Mouse (Mus musculus) kidney, postnatal 0 days (tissue): Measurements from ENCODE around the gene Eif4g2. TPM values are rescaled to one million over a fixed set of nuclear protein-coding genes. Genes with fewer than 3 reads are reported as not detected.

Source experiments
- ATAC-seq: fragments of 200-750 bp; cut with Nextera tagmentation; replicated peaks from 2 replicates; pipeline ENCODE4 v1.8.0; 2017; ENCODE audit warnings: low read depth, moderate number of reproducible peaks, moderate TSS enrichment, moderate library complexity; ENCODE audit not compliant: low FRiP score
- DNase-seq: peaks from one replicate; pipeline ENCODE4 v3.0.0-alpha.2; 2016; ENCODE audit warnings: low spot score
- H3K27ac ChIP-seq: fragments of 300-500 bp; sonication (generic); 2 replicates; pipeline ENCODE4 v1.5.1; 2014; ENCODE audit warnings: mild to moderate bottlenecking
- H3K27me3 ChIP-seq: fragments of 300-500 bp; sonication (generic); 2 replicates; pipeline ENCODE4 v1.6.1; 2014; ENCODE audit warnings: low read length, mixed read lengths; ENCODE audit not compliant: insufficient read depth
- H3K36me3 ChIP-seq: fragments of 300-500 bp; sonication (generic); 2 replicates; pipeline ENCODE4 v1.6.1; 2014; ENCODE audit warnings: low read length, mixed read lengths; ENCODE audit not compliant: insufficient read depth
- H3K4me1 ChIP-seq: fragments of 300-500 bp; sonication (generic); replicated peaks from 2 replicates; pipeline ENCODE4 v1.6.1; 2014; ENCODE audit warnings: antibody characterized with exemption, low read length, mixed read lengths; ENCODE audit not compliant: insufficient read depth
- H3K4me2 ChIP-seq: fragments of 300-500 bp; sonication (generic); 2 replicates; pipeline ENCODE4 v1.6.1; 2014; ENCODE audit warnings: mild to moderate bottlenecking, low read length, moderate library complexity, mixed read lengths
- H3K4me3 ChIP-seq: fragments of 300-500 bp; sonication (generic); replicated peaks from 2 replicates; pipeline ENCODE4 v1.5.1; 2014; ENCODE audit warnings: low read depth, low read length
- H3K9ac ChIP-seq: fragments of 300-500 bp; sonication (generic); 2 replicates; pipeline ENCODE4 v1.6.1; 2014; ENCODE audit warnings: low read depth, low read length
- H3K9me3 ChIP-seq: fragments of 300-500 bp; sonication (generic); replicated peaks from 2 replicates; pipeline ENCODE4 v1.6.1; 2016; ENCODE audit warnings: low read length, inconsistent platforms, mixed read lengths
- CTCF ChIP-seq: IDR thresholded peaks from 2 replicates; pipeline ENCODE4 v1.5.1; 2016; ENCODE audit warnings: antibody characterized with exemption, low read depth, mild to moderate bottlenecking, moderate library complexity
- WGBS: fragments of 180-500 bp; shearing (Covaris S2); extraction: QIAGEN DNeasy Blood & Tissue Kit; methylation state at CpG from one replicate; pipeline ENCODE4 v1.1.7; 2014; 5-methylcytosine and 5-hydroxymethylcytosine counted together
- polyA plus RNA-seq: library from polyadenylated mRNA; unstranded; fragments of >200 nt; fragmentation: Nextera tagmentation; extraction: Ambion mirVana; gene quantifications from 2 replicates; pipeline ENCODE4 v1.2.1, GENCODE M21; 2015

The Eif4g2 gene
- polyA plus RNA-seq, 1 experiment from 2014 or later, result 603 TPM

DNA sequence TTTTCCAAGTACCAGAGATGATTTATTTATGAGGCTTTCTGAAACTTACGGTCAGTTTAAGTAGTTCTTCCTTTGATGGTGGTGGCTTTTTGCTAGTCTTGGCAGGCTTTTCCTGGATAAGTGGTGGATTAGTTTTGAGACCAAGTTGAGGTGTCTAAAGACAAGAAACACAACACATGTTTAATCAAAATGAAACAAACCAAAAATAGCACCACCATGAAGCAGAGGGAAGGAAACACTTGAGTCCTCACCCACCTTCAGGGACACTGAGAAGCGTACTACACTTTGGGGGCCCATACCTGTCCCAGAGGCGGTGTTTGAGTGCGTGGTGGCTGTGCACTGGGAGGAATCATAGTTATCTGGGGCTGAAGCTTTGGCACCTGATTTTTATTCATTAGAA is 7.5 kb downstream of the Eif4g2 start:
- Histone ChIP-seq H3K27me3 (no peaks in the 10 kb centered on the region), H3K4me3 (no peak overlapping the region), H3K4me1 (no peaks in the 10 kb centered on the region), H3K36me3 (peaks cover 80% of the 10 kb centered on the region), H3K9ac (no peak overlapping the region), H3K9me3 (no peaks in the 10 kb centered on the region), H3K4me2 (no peak overlapping the region), H3K27ac (no peak overlapping the region)
- ATAC-seq (no peak), DNase-seq (no peak)
- 80% methylated on average over 4 of the region's 4 CpGs for WGBS
- no peak for TF ChIP-seq CTCF

- Histone ChIP-seq H3K9me3 (no peaks in the 10 kb centered on the region; the same call in 1 of the 2 replicates), H3K4me2 (no peak overlapping the region), H3K36me3 (peaks cover 77% of the 10 kb centered on the region), H3K4me1 (no peaks in the 10 kb centered on the region), H3K27ac (no peak overlapping the region), H3K9ac (no peak overlapping the region), H3K4me3 (no peak overlapping the region), H3K27me3 (no peaks in the 10 kb centered on the region)
- ATAC-seq, result no peak
- WGBS, result 89% methylated on average over 4 of the region's 4 CpGs
- TF ChIP-seq CTCF, result no peak
- no peak for DNase-seq
These were observed 10.4 kb downstream of the Eif4g2 start for GRCm38 (mm10) chr7:111072410-111072809.

DNA sequence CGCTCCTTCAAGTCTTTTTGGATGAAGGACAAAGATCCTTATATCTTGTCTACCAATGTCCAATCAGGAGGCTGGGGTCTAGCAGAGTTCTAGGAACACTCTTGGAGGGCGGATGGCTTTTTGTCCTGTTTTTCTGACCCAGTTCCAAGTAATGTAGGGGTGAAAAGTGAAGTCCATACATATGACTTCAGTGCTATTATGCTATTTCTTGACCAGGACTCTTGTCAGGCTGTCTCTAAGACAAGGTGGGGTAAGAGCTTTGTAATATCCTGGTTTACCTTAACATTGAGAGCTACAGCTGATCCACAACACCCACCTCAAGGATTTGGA is 12.7 kb downstream of the Eif4g2 start:
- peaks cover 58% of the 10 kb centered on the region for H3K36me3 ChIP-seq
- H3K4me1 ChIP-seq, result no peaks in the 10 kb centered on the region
- no peak overlapping the region for H3K4me3 ChIP-seq
- H3K9me3 ChIP-seq, result no peaks in the 10 kb centered on the region; the same call in 1 of the 2 replicates
- H3K27ac ChIP-seq, result no peak overlapping the region
- WGBS, result 96% methylated on average over 2 of the region's 2 CpGs
- ATAC-seq (no peak; the same call in 1 of the 2 replicates), DNase-seq (no peak)
- no peak for TF ChIP-seq CTCF
- H3K4me2 ChIP-seq, result no peak overlapping the region
- H3K9ac ChIP-seq, result no peak overlapping the region
- H3K27me3 ChIP-seq, result no peaks in the 10 kb centered on the region

DNA sequence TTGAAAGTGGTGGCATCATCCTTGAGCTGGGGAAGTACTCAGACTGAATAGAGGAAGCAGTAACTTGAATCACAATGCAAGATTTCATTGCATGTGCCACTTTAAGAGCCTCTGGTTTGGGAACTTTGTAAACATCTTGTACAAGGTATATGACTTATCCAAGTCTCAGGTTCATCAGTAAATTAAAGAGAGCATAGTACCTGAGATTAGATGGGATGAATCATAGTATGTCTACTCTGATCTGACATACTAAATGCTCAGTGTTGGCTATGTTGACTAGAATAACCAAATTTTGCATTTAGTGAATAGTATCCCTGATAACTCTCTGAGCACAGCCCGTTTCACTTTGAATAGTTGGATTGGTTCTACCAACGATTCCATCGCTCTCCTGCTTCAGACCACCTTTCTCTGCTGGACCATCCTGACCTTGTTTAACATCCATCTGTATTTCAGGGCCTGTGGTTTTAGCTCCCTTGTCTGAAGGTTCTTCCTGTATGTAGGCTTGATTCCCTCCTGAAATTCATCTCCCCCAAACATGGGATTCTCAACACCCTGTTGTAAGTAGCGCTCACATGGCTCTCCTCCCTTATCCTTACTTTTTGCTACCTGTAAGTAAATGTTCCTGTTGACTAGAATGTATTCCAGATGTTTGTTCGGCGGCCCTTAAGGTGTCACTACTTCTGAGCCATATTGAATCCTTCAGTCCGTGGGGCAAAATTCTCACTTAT is 13.2 kb downstream of the Eif4g2 start:
- WGBS, result 93% methylated on average over 7 of the region's 7 CpGs
- no peak overlapping the region for H3K27ac ChIP-seq
- H3K4me3 ChIP-seq, result no peak overlapping the region
- H3K4me2 ChIP-seq, result no peak overlapping the region
- no peaks in the 10 kb centered on the region for H3K4me1 ChIP-seq
- ATAC-seq (no peak), DNase-seq (no peak)
- H3K27me3 ChIP-seq, result no peaks in the 10 kb centered on the region
- H3K36me3 ChIP-seq, result peaks cover 52% of the 10 kb centered on the region
- H3K9me3 ChIP-seq, result no peaks in the 10 kb centered on the region; the same call in 1 of the 2 replicates
- no peak for TF ChIP-seq CTCF
- H3K9ac ChIP-seq, result no peak overlapping the region

DNA sequence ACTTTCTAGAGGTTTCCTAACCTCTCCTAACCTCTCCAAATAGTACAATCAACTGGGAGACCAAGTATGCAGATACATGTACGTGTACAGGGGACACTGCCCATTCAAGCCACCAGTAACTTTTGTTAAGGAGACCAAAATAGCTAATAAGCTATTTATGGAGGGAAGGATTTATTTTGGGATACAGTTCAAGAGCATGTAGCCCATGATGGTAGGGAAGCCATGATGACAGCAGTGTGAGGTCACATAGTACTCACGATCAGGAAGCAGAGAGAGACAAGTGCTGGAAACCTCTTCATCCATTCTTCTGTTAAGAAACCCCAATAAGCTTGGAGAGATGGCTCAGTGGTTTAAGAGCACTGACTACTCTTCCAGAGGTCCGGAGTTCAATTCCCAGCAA is 14.6 kb downstream of the Eif4g2 start:
- Histone ChIP-seq H3K4me3 (no peak overlapping the region), H3K9me3 (no peaks in the 10 kb centered on the region; the same call in 1 of the 2 replicates), H3K27me3 (no peaks in the 10 kb centered on the region), H3K27ac (no peak overlapping the region), H3K4me1 (no peaks in the 10 kb centered on the region), H3K9ac (no peak overlapping the region), H3K36me3 (peaks cover 43% of the 10 kb centered on the region), H3K4me2 (no peak overlapping the region)
- no peak for TF ChIP-seq CTCF
- 97% methylated on average over 3 of the region's 3 CpGs for WGBS
- DNase-seq, result no peak
- ATAC-seq, result no peak

DNA sequence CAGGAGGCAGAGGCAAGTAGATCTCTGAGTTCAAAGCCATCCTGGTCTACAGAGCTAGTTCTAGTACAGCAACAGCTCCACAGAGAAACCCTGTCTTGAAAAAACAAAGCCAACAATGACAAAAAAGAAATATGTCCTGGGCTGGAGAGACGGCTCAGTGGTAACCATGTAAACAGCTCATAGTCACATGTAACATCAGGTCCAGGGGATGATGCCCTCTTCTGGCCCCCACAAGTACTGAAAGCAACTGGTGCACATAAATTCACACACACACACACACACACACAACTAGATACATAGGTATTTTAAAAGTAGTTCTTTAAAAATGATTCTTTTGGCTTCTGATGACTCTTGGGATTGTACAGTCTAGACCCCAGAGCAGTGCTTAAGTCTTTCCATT is 19.9 kb downstream of the Eif4g2 start:
- no peak for ATAC-seq
- H3K4me2 ChIP-seq, result no peak overlapping the region
- WGBS, result 87% methylated on average over 1 of the region's 1 CpGs

GRCm38 (mm10) chr7:111059527-111059926 is 23.3 kb downstream of the Eif4g2 start:
- no peak for TF ChIP-seq CTCF
- peaks cover 16% of the 10 kb centered on the region for H3K36me3 ChIP-seq
- no peak overlapping the region for H3K27ac ChIP-seq
- no peaks in the 10 kb centered on the region for H3K4me1 ChIP-seq
- 59% methylated on average over 5 of the region's 5 CpGs for WGBS
- no peaks in the 10 kb centered on the region for H3K27me3 ChIP-seq
- H3K9ac ChIP-seq, result no peak overlapping the region
- H3K9me3 ChIP-seq, result no peaks in the 10 kb centered on the region
- no peak overlapping the region for H3K4me2 ChIP-seq
- DNase-seq (no peak), ATAC-seq (no peak)
- H3K4me3 ChIP-seq, result no peak overlapping the region

More for the DNA sequence above, 19.9 kb downstream of the Eif4g2 start:
- no peak for DNase-seq
- no peak overlapping the region for H3K27ac ChIP-seq
- H3K4me3 ChIP-seq, result no peak overlapping the region
- TF ChIP-seq CTCF, result no peak
- peaks cover 5% of the 10 kb centered on the region for H3K36me3 ChIP-seq
- H3K4me1 ChIP-seq, result no peaks in the 10 kb centered on the region
- no peaks in the 10 kb centered on the region for H3K27me3 ChIP-seq
- H3K9ac ChIP-seq, result no peak overlapping the region
- H3K9me3 ChIP-seq, result no peaks in the 10 kb centered on the region; the same call in 1 of the 2 replicates
